8 mouse cellular contexts compared by ENCODE assay signal in genomic region chr6:28975106-28975505, GRCm38 (mm10).
A peak's percentile ranks its signal among the peaks of the same experiment; 100 is the strongest.
DNase-seq lines count a peak whose midpoint lies in the region; TF ChIP-seq lines count a peak whose summit lies in the region.

No protein-coding gene starts in this region.

- DNase-seq in adrenal gland, adult (ENCODE audit: inconsistent age in 2 of 2, low spot score in 1 of 2) = peak; percentile 47 to 82
- DNase-seq in adrenal gland, adult 18-20 months (ENCODE audit: low spot score in 2 of 2) = no peak
- DNase-seq in layer of hippocampus, adult 11-12 months (ENCODE audit: low spot score) = peak; percentile 43
- no peak for DNase-seq in layer of hippocampus, postnatal 25 days (ENCODE audit: extremely low spot score in 1 of 2, low spot score in 1 of 2)
- DNase-seq in cerebellum, adult 2 months = peak; percentile 92 to 98
- peak; percentile 45 for DNase-seq in layer of hippocampus, adult 9-11 months
- DNase-seq in urinary bladder, adult 2 months (ENCODE audit: low spot score) = no peak
- DNase-seq in embryo, embryonic 10 days (ENCODE audit: low spot score) = no peak

- TF ChIP-seq CTCF in cerebellum, adult 2 months (IDR thresholded peaks at IDR 0.05; ENCODE audit: borderline replicate concordance, insufficient read depth, low read depth, low read length) = peak; percentile 11; the same call in 1 of the 2 replicates

- TF ChIP-seq POLR2A in cerebellum, adult 2 months (IDR thresholded peaks at IDR 0.05; ENCODE audit: borderline replicate concordance, insufficient read depth, low read length) = peak; percentile 33; the same call in 1 of the 2 replicates

- 10% methylated on average over 1 of the region's 1 CpGs for WGBS in cerebellum, adult 2 months

- H3K27me3 ChIP-seq in cerebellum, adult 2 months (ENCODE audit: control insufficient read depth, insufficient read depth, low read length) = no peaks in the 10 kb centered on the region

- peak overlapping the region; percentile 96 for H3K27ac ChIP-seq in cerebellum, adult 2 months (ENCODE audit: insufficient read depth, low read length)

- H3K4me3 ChIP-seq in cerebellum, adult 2 months (replicated peaks; ENCODE audit: insufficient read depth, low read depth, low read length) = no peak overlapping the region

- peaks cover 40% of the 10 kb centered on the region for H3K4me1 ChIP-seq in cerebellum, adult 2 months (ENCODE audit: control insufficient read depth, insufficient read depth, low read length)

Comparison
In these comparisons a context has a peak if more than half of its experiments do, and no peak if none do; other contexts are left out.
1. DNase-seq: peak in adrenal gland, adult (2 of 2), layer of hippocampus, adult 11-12 months (single experiment), cerebellum, adult 2 months (2 of 2) and layer of hippocampus, adult 9-11 months (single experiment); none in adrenal gland, adult 18-20 months (0 of 2), layer of hippocampus, postnatal 25 days (0 of 2), urinary bladder, adult 2 months (single experiment) and embryo, embryonic 10 days (single experiment).